Mouse (Mus musculus) lung, adult 2 months (tissue): ENCODE data around the gene Haus5. TPM values are rescaled to one million over a fixed set of nuclear protein-coding genes. Genes with fewer than 3 reads are reported as not detected.
A peak's percentile ranks its signal among the peaks of the same experiment; 100 is the strongest.

Experiments
- DNase-seq: peaks from one replicate; pipeline ENCODE4 v3.0.0; 2022
- H3K4me1 ChIP-seq: fragments of 200-500 bp; 2 replicates; pipeline ENCODE4 v1.6.1; 2011; ENCODE audit warnings: low read length; ENCODE audit not compliant: control insufficient read depth, insufficient read depth
- H3K4me3 ChIP-seq: fragments of 200-500 bp; replicated peaks from 2 replicates; pipeline ENCODE3; 2011; ENCODE audit warnings: low read depth, mild to moderate bottlenecking, control low read depth, low read length; ENCODE audit errors: extremely low read depth
- CTCF ChIP-seq: fragments of 200-500 bp; IDR thresholded peaks from 2 replicates; pipeline ENCODE4 v1.5.1; 2011; ENCODE audit warnings: mild to moderate bottlenecking, low read length, control low read depth; ENCODE audit not compliant: insufficient read depth
- POLR2A ChIP-seq: fragments of 200-500 bp; IDR thresholded peaks from 2 replicates; pipeline ENCODE4 v1.6.1; 2011; ENCODE audit warnings: low read depth, mild to moderate bottlenecking, control low read depth, low read length, borderline replicate concordance; ENCODE audit errors: extremely low read depth
- WGBS: fragments of 180-500 bp; shearing (Covaris S2); methylation state at CpG from one replicate; pipeline ENCODE4 v1.1.7; 2018; 5-methylcytosine and 5-hydroxymethylcytosine counted together
- polyA plus RNA-seq: library from polyadenylated mRNA; depleted of rRNA; stranded (reverse); fragments of >200 nt; gene quantifications from 2 replicates; pipeline ENCODE4 v1.2.3, GENCODE M21; 2012; rRNA removed

Haus5 gene
- polyA plus RNA-seq, 1 experiment, result 13.0 TPM

GRCm38 (mm10) chr7:30612654-30613402, 52.0 kb downstream of the Haus5 start, which contains the start of gene Upk1a:
Gene Upk1a (minus strand): TSS chr7:30612847.
- Histone ChIP-seq H3K4me3 (no peak within 1 kb of the TSS), H3K4me1 (peaks cover under 1% of the 10 kb centered on the region; the same call in 1 of the 2 replicates)
- 71% methylated on average over 8 of the region's 8 CpGs for WGBS
- TF ChIP-seq POLR2A (no peak), CTCF (no peak)
- DNase-seq, result no peak

- no peak for TF ChIP-seq CTCF
- no peak for TF ChIP-seq POLR2A
- no peak overlapping the region for H3K4me3 ChIP-seq
- WGBS, result 47% methylated on average over 7 of the region's 7 CpGs
- no peak for DNase-seq
- H3K4me1 ChIP-seq, result peaks cover 2% of the 10 kb centered on the region; the same call in 1 of the 2 replicates
Measured at GRCm38 (mm10) chr7:30610043-30610442, 54.8 kb downstream of the Haus5 start.

GRCm38 (mm10) chr7:30608476-30608875, 56.3 kb downstream of the Haus5 start:
- H3K4me3 ChIP-seq, result no peak overlapping the region
- DNase-seq, result no peak
- H3K4me1 ChIP-seq, result peaks cover 2% of the 10 kb centered on the region; the same call in 1 of the 2 replicates
- 53% methylated on average over 16 of the region's 16 CpGs for WGBS
- TF ChIP-seq POLR2A (no peak), CTCF (no peak)

DNA sequence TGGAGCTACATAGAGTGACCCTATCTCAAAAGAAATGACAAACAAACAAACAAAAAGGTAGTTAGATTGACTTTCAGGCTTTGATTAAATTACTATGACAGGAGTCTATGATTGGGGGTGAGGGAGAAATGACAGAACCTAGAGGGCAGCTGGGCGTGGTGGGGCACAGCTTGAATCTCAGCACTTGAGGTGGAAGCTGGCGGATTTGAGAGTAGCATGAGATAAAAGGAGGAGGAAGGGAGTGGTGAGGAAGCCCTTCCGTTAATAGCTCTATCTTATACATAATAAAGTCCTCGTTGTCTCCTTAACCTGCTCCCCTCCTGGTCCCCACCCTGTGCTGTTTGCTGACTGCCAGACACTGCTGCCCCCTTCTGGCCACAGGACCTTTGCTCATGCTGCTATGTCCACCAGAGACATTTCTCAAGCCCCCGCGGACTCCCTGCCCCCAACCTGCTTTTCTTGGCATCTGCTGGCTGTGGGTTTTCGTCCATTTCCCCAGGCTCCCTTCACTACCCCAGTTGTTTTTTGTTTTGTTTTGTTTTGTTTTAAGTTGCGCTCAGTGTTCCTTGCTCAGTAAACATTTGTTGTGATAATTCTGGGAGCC, 57.0 kb downstream of the Haus5 start:
- Histone ChIP-seq H3K4me3 (no peak overlapping the region), H3K4me1 (peaks cover 2% of the 10 kb centered on the region; the same call in 1 of the 2 replicates)
- WGBS, result 16% methylated on average over 8 of the region's 8 CpGs
- peak; percentile 68 for DNase-seq
- TF ChIP-seq POLR2A (no peak), CTCF (peak; percentile 76)

GRCm38 (mm10) chr7:30604944-30605343, 59.9 kb downstream of the Haus5 start:
- TF ChIP-seq CTCF (no peak), POLR2A (no peak)
- WGBS, result 89% methylated on average over 8 of the region's 8 CpGs
- no peak for DNase-seq
- Histone ChIP-seq H3K4me3 (no peak overlapping the region), H3K4me1 (peaks cover 6% of the 10 kb centered on the region; the same call in 1 of the 2 replicates)

DNA sequence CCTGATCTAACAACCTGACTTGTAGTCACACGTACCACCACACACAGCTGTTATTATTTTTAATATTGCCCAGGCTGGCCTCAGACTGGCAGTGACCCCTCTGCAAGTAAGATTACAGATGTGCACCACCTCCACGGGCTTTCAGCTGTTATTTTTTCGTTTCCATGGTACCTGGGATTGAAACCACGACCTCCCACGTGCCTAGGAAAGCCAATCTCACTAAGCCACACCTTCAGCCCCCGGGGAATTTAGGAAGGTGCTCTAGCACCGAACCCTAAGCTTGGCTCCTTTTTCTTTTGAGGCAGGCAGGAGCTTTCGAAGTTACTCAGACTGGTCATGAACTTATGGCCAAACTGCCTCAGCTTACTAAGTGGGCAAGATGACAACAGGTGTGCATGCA, 60.4 kb downstream of the Haus5 start:
- DNase-seq, result no peak
- no peak overlapping the region for H3K4me3 ChIP-seq
- WGBS, result 44% methylated on average over 8 of the region's 8 CpGs

More for the DNA sequence above, 60.4 kb downstream of the Haus5 start:
- H3K4me1 ChIP-seq, result peaks cover 6% of the 10 kb centered on the region; the same call in 1 of the 2 replicates
- no peak for TF ChIP-seq POLR2A
- no peak for TF ChIP-seq CTCF

Other genes starting within 250 kb of the Haus5 start
- gene Hcst, start 245.1 kb downstream of the Haus5 start, polyA plus RNA-seq, result 33.9 and 37.1 TPM in 2 replicates
- 7.2 and 8.6 TPM in 2 replicates for gene Nfkbid, start 243.3 kb downstream of the Haus5 start, polyA plus RNA-seq
- 9.5 and 11.8 TPM in 2 replicates for gene Aplp1, start 219.5 kb downstream of the Haus5 start, polyA plus RNA-seq
- gene Kirrel2, start 207.3 kb downstream of the Haus5 start, polyA plus RNA-seq, result not detected in 2 replicates
- not detected in 2 replicates for gene Nphs1, start 206.7 kb downstream of the Haus5 start, polyA plus RNA-seq
- gene Prodh2, start 171.4 kb downstream of the Haus5 start, polyA plus RNA-seq, result 0.12 TPM in 1 of 2 replicates, not detected in the other
- gene Arhgap33, start 129.9 kb downstream of the Haus5 start, polyA plus RNA-seq, result 21.4 and 24.0 TPM in 2 replicates
- 50.5 and 129 TPM in 2 replicates for gene Hspb6, start 112.8 kb downstream of the Haus5 start, polyA plus RNA-seq
- 10.2 and 12.4 TPM in 2 replicates for gene Proser3, start 112.7 kb downstream of the Haus5 start, polyA plus RNA-seq
- 27.1 and 29.4 TPM in 2 replicates for gene Lin37, start 105.2 kb downstream of the Haus5 start, polyA plus RNA-seq
- 47.6 and 50.1 TPM in 2 replicates for gene U2af1l4, start 101.7 kb downstream of the Haus5 start, polyA plus RNA-seq
- 2.2 and 3.9 TPM in 2 replicates for gene Gm49396, start 101.7 kb downstream of the Haus5 start, polyA plus RNA-seq
- gene Psenen, start 101.4 kb downstream of the Haus5 start, polyA plus RNA-seq, result 92.5 and 133 TPM in 2 replicates
- gene Igflr1, start 99.6 kb downstream of the Haus5 start, polyA plus RNA-seq, result 9.6 and 12.0 TPM in 2 replicates
- 49.9 and 58.6 TPM in 2 replicates for gene Kmt2b, start 76.3 kb downstream of the Haus5 start, polyA plus RNA-seq
- gene Zbtb32, start 66.1 kb downstream of the Haus5 start, polyA plus RNA-seq, result 5.1 and 5.7 TPM in 2 replicates
- gene Upk1a, start 52.1 kb downstream of the Haus5 start, polyA plus RNA-seq, result 8.5 and 8.6 TPM in 2 replicates
- 183 and 273 TPM in 2 replicates for gene Cox6b1, start 38.8 kb downstream of the Haus5 start, polyA plus RNA-seq
- gene Etv2, start 29.1 kb downstream of the Haus5 start, polyA plus RNA-seq, result not detected in 2 replicates
- gene Rbm42, start 14.7 kb downstream of the Haus5 start, polyA plus RNA-seq, result 78.0 and 79.7 TPM in 2 replicates
- not detected in 2 replicates for gene Pmis2, start 6.6 kb upstream of the Haus5 start, polyA plus RNA-seq
- not detected in 2 replicates for gene 2200002J24Rik, start 33.9 kb upstream of the Haus5 start, polyA plus RNA-seq
- gene Atp4a, start 47.2 kb upstream of the Haus5 start, polyA plus RNA-seq, result not detected in 2 replicates
- gene Tmem147, start 64.5 kb upstream of the Haus5 start, polyA plus RNA-seq, result 122 and 154 TPM in 2 replicates
- 0.27 and 0.40 TPM in 2 replicates for gene Gapdhs, start 78.7 kb upstream of the Haus5 start, polyA plus RNA-seq
- gene Sbsn, start 86.5 kb upstream of the Haus5 start, polyA plus RNA-seq, result 3.8 and 60.4 TPM in 2 replicates
- 43.8 and 486 TPM in 2 replicates for gene Dmkn, start 98.8 kb upstream of the Haus5 start, polyA plus RNA-seq
- gene Krtdap, start 122.9 kb upstream of the Haus5 start, polyA plus RNA-seq, result 307 TPM in 1 of 2 replicates, not detected in the other
- 3.0 and 5.2 TPM in 2 replicates for gene Ffar2, start 158.8 kb upstream of the Haus5 start, polyA plus RNA-seq
- not detected in 2 replicates for gene Ffar3, start 191.2 kb upstream of the Haus5 start, polyA plus RNA-seq
- gene Ffar1, start 196.6 kb upstream of the Haus5 start, polyA plus RNA-seq, result 0.78 and 1.3 TPM in 2 replicates
- gene Cd22, start 215.3 kb upstream of the Haus5 start, polyA plus RNA-seq, result 14.4 and 19.3 TPM in 2 replicates
- gene Mag, start 249.9 kb upstream of the Haus5 start, polyA plus RNA-seq, result 3.3 and 3.7 TPM in 2 replicates